Mouse (Mus musculus) neural tube, embryonic 11.5 days (tissue): Measurements from ENCODE around the gene Aplf. TPM values are rescaled to one million over a fixed set of nuclear protein-coding genes. Genes with fewer than 3 reads are reported as not detected.

Experiments
- ATAC-seq: fragments of 200-750 bp; cut with Nextera tagmentation; 2 replicates; pipeline ENCODE4 v1.8.0; 2017; ENCODE audit warnings: moderate number of reproducible peaks, mild to moderate bottlenecking, moderate TSS enrichment, moderate library complexity; ENCODE audit not compliant: insufficient read depth, low FRiP score, low TSS enrichment
- DNase-seq: peaks from one replicate; pipeline ENCODE4 v3.0.0-alpha.2; 2015; ENCODE audit warnings: low spot score
- H3K27ac ChIP-seq: fragments of 300-500 bp; sonication (generic); 2 replicates; pipeline ENCODE4 v1.5.1; 2014; ENCODE audit warnings: low read depth, mild to moderate bottlenecking, low read length
- H3K27me3 ChIP-seq: fragments of 300-500 bp; sonication (generic); 2 replicates; pipeline ENCODE4 v1.6.1; 2014; ENCODE audit warnings: mild to moderate bottlenecking, low read length, mixed read lengths; ENCODE audit not compliant: control insufficient read depth, insufficient read depth
- H3K36me3 ChIP-seq: fragments of 300-500 bp; sonication (generic); 2 replicates; pipeline ENCODE4 v1.6.1; 2014; ENCODE audit warnings: mild to moderate bottlenecking, low read length, moderate library complexity, mixed read lengths; ENCODE audit not compliant: control insufficient read depth, insufficient read depth
- H3K4me1 ChIP-seq: fragments of 300-500 bp; sonication (generic); 2 replicates; pipeline ENCODE4 v1.6.1; 2014; ENCODE audit warnings: low read length, mixed read lengths; ENCODE audit not compliant: control insufficient read depth, insufficient read depth
- H3K4me2 ChIP-seq: fragments of 300-500 bp; sonication (generic); 2 replicates; pipeline ENCODE4 v1.6.1; 2014; ENCODE audit warnings: low read depth, mild to moderate bottlenecking, moderate library complexity
- H3K4me3 ChIP-seq: fragments of 300-500 bp; sonication (generic); 2 replicates; pipeline ENCODE4 v1.5.1; 2014; ENCODE audit warnings: low read depth, low read length
- H3K9ac ChIP-seq: fragments of 300-500 bp; sonication (generic); 2 replicates; pipeline ENCODE4 v1.6.1; 2014; ENCODE audit warnings: mild to moderate bottlenecking, low read length
- H3K9me3 ChIP-seq: fragments of 300-500 bp; sonication (generic); 2 replicates; pipeline ENCODE4 v1.6.1; 2016; ENCODE audit warnings: low read length; ENCODE audit not compliant: control insufficient read depth
- WGBS: fragments of 180-500 bp; shearing (Covaris S2); extraction: QIAGEN DNeasy Blood & Tissue Kit; methylation state at CpG from one replicate; pipeline ENCODE4 v1.1.7; 2014; 5-methylcytosine and 5-hydroxymethylcytosine counted together
- polyA plus RNA-seq: library from polyadenylated mRNA; unstranded; fragments of >200 nt; fragmentation: Nextera tagmentation; extraction: Ambion mirVana; gene quantifications from 2 replicates; pipeline ENCODE4 v1.2.1, GENCODE M21; 2014

Aplf gene
- polyA plus RNA-seq, 1 experiment from 2014 or later, result 14.9 TPM

- 69% methylated on average over 11 of the region's 11 CpGs for WGBS
Measured at GRCm38 (mm10) chr6:87614794-87615695, 56.9 kb downstream of the Aplf start.

DNA sequence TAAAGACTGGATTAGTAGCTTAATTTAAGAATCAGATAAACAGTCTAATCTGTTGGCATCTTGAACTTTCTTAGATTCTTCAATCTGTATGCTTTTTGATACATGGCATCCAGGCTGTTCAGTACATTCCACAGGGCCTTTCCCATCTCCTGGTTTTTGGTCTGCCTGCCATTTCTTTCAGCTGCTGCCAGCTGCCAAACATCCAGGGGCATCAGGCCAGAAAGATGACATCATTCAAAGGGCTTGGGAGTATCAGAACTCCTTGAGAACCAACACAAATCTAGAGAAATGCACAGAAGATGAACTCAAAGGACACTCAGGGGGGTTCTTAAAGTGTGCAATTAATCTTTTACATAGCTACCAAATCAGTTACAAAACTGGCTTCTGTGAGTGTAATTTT lies 72.2 kb downstream of the Aplf start:
- H3K4me1 ChIP-seq, result no peaks in the 10 kb centered on the region; the same call in 1 of the 2 replicates
- H3K4me3 ChIP-seq, result no peak overlapping the region
- H3K9ac ChIP-seq, result no peak overlapping the region
- no peaks in the 10 kb centered on the region for H3K36me3 ChIP-seq
- H3K27ac ChIP-seq, result no peak overlapping the region
- H3K9me3 ChIP-seq, result no peaks in the 10 kb centered on the region
- H3K4me2 ChIP-seq, result no peak overlapping the region
- DNase-seq, result no peak
- no peaks in the 10 kb centered on the region for H3K27me3 ChIP-seq
- no peak for ATAC-seq

More at GRCm38 (mm10) chr6:87614794-87615695, 56.9 kb downstream of the Aplf start:
- Histone ChIP-seq H3K4me2 (no peak overlapping the region), H3K4me1 (no peaks in the 10 kb centered on the region), H3K27ac (no peak overlapping the region), H3K36me3 (no peaks in the 10 kb centered on the region), H3K4me3 (no peak overlapping the region), H3K27me3 (no peaks in the 10 kb centered on the region), H3K9ac (no peak overlapping the region), H3K9me3 (no peaks in the 10 kb centered on the region)
- ATAC-seq (no peak), DNase-seq (peak; percentile 59)

DNA sequence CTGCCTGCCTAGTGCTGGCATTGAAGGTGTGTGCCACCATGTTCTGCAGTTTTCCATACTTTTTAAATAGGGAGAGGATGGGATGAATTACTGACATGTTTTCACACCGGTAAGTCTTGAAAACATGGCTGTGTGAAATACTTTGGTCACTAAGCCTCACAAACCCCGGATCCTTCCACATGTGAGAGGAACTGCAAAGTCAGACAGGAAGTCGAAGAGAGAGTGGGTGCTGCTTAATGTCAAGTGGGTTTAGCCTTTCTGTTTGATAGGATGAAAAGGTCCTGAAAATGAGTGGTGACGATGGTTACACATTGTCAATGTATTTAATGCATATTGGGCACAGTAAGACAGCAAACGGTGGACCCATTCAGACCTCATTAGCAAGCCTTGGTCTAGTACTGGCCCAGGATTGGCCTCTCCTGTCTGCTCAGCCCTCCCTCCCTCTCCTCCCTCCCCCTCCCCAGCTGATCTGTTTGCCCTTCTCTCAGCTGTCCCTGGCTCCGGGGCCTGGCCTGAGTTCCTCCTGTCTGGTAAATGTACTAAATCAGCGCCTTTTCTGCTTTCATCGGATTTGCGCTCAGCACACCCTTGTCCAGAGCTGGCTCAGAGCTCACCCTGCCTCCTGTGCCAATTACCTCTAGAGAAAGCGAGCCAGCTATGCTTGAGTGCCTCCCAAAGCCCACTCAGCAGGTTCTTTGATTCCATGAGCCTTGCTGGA lies 74.7 kb downstream of the Aplf start:
- WGBS, result 51% methylated on average over 10 of the region's 10 CpGs
- Histone ChIP-seq H3K9me3 (no peaks in the 10 kb centered on the region), H3K9ac (no peak overlapping the region), H3K36me3 (no peaks in the 10 kb centered on the region), H3K27me3 (no peaks in the 10 kb centered on the region), H3K27ac (no peak overlapping the region), H3K4me3 (no peak overlapping the region), H3K4me1 (no peaks in the 10 kb centered on the region; the same call in 1 of the 2 replicates), H3K4me2 (no peak overlapping the region)
- ATAC-seq (peak; percentile 88), DNase-seq (peak; percentile 64)

GRCm38 (mm10) chr6:87594188-87594587 lies 77.8 kb downstream of the Aplf start:
- Histone ChIP-seq H3K4me2 (no peak overlapping the region), H3K27me3 (no peaks in the 10 kb centered on the region), H3K36me3 (no peaks in the 10 kb centered on the region), H3K4me3 (no peak overlapping the region), H3K9me3 (no peaks in the 10 kb centered on the region), H3K4me1 (peaks cover 9% of the 10 kb centered on the region), H3K9ac (no peak overlapping the region), H3K27ac (no peak overlapping the region)
- ATAC-seq, result no peak
- 79% methylated on average over 6 of the region's 6 CpGs for WGBS
- DNase-seq, result no peak

DNA sequence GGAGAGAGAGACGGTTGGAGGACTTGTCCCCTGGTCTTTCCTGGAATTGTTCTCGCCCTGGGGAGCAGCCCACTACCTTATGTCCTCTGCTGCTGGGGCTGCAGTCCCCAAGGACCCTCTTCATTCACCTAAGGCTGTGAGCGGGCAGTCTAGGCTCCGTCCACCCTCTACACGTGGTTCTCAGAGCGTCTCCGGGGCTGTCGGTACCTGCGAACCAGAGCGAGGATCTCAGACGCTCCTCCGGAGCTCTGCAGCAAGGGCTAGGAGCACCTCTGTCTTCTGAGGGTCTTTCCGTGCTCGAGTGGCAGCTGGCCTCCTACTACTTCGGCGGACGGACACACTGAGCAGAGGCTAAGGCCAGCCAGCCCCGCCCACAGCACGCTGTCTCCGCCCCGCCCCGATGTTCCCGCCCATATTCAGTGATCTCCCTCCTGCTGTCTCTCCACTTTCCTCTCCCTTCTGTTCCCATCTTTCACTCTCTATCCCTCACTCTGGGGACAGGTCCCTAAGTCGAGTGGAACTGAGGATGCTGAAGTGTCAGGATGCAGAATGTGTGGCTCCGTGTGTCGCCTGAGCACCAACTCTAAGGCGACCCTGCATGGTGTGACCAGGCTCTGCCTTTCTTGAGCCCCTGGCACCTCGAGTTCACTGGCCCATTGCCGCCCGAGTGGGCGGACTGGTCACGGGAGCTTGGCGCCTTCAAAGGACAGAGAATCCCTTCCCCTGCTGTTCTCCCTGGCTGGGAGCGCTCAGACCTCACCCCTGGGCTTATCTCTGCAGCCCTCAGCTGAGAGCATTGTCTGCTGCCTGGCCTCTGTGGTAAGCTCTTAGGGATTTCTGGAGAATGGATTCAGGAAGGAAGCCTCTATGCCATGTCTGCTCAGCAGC lies 81.4 kb downstream of the Aplf start, which contains the start of gene Prokr1:
Gene Prokr1, minus strand, starts transcription at position 350 of the 888 bp plus-strand sequence.
- Histone ChIP-seq H3K4me1 (peaks cover 9% of the 10 kb centered on the region), H3K4me3 (peak within 1 kb of the TSS; percentile 41), H3K36me3 (no peaks in the 10 kb centered on the region), H3K9ac (peak within 1 kb of the TSS; percentile 56), H3K27ac (no peak within 1 kb of the TSS), H3K9me3 (no peaks in the 10 kb centered on the region), H3K27me3 (no peaks in the 10 kb centered on the region), H3K4me2 (peak within 1 kb of the TSS; percentile 88)
- DNase-seq (peak; percentile 81), ATAC-seq (peak; percentile 87)
- under 1% methylated on average over 34 of the region's 34 CpGs for whole genome bisulfite sequencing

DNA sequence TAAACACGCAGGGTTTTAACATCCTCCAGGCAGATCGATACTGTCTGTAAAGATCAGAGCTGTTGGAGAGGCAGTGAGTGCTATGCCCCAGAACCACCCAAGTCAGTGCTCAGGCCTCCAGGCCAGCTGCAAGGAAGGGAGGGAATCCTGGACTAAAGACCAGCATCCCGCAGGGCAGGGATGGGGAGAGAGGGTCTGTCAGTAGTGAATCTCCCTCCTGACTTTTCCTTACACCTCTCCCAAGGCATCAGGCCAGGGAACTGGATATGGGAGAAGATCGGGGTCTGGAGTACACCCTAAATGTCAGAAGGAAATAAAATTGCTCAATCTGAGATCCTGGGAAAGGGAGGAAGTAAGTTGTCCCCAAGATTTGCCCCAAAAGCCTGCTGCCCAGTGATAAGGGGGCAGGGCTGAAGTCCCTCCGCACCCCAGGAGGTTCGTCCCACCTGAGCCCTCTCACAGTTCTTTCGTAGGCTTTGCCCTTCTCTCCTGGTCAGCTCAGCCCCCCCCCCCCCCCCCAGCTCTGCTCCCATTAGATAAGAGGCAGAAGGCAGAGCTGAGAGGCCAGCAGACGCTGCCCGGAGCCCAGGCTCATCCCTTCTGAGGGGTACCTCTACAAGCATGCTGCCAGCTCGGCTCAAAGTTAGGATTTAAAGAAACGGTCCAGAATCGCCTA lies 82.1 kb downstream of the Aplf start:
- H3K4me2 ChIP-seq, result peak overlapping the region; percentile 88
- DNase-seq (no peak), ATAC-seq (peak; percentile 51)
- H3K9ac ChIP-seq, result peak overlapping the region; percentile 56
- H3K4me3 ChIP-seq, result peak overlapping the region; percentile 41
- H3K36me3 ChIP-seq, result no peaks in the 10 kb centered on the region
- H3K4me1 ChIP-seq, result peaks cover 9% of the 10 kb centered on the region
- 14% methylated on average over 12 of the region's 12 CpGs for WGBS
- H3K27ac ChIP-seq, result no peak overlapping the region
- H3K9me3 ChIP-seq, result no peaks in the 10 kb centered on the region
- H3K27me3 ChIP-seq, result no peaks in the 10 kb centered on the region

DNA sequence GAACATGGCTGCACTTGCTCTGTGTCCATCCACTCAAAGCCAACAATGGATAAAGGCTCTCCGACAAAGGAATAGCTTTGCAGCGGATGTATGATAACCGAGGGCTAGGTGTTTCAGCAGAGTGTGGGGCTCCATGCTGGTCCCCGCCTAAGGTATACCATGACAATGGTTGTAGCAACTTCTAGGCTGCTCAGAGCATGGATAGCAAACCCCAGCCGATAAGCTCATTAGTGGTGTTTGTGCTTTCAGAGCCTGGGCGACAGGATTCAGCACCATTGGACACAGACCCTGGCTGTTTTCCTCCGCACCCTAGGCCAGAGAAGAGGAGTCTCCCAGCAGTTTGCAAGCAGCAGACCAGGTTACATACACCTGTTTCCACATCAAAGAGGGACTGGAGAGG lies 88.0 kb downstream of the Aplf start:
- DNase-seq, result no peak
- WGBS, result 85% methylated on average over 7 of the region's 7 CpGs
- Histone ChIP-seq H3K9me3 (no peaks in the 10 kb centered on the region), H3K27me3 (no peaks in the 10 kb centered on the region), H3K4me2 (no peak overlapping the region), H3K4me3 (no peak overlapping the region), H3K36me3 (no peaks in the 10 kb centered on the region), H3K27ac (no peak overlapping the region), H3K9ac (no peak overlapping the region), H3K4me1 (no peaks in the 10 kb centered on the region)
- ATAC-seq, result no peak

DNA sequence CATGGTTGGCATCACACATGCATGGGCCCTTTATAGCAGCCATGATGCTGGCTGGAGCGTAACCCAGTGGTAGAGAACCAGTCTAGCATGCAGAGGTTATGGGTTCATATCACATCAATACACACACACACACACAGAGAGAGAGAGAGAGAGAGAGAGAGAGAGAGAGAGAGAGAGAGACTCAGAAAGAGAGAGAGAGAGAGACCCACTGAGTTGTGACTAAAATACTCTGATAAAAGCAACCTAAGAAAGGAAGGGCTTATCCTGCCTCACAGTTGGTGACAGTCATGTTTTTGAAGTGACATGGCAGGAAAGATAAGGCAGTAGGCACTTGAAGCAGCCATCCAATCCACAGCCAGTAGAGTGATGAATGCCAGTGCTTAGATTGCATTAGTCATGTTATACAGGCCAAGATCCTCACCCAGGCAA lies 88.8 kb downstream of the Aplf start:
- Histone ChIP-seq H3K27ac (no peak overlapping the region), H3K27me3 (no peaks in the 10 kb centered on the region), H3K36me3 (no peaks in the 10 kb centered on the region), H3K9ac (no peak overlapping the region), H3K9me3 (no peaks in the 10 kb centered on the region), H3K4me2 (no peak overlapping the region), H3K4me1 (no peaks in the 10 kb centered on the region), H3K4me3 (no peak overlapping the region)
- WGBS, result 94% methylated on average over 1 of the region's 1 CpGs
- ATAC-seq (no peak), DNase-seq (no peak)
